Mouse (Mus musculus) midbrain, embryonic 16.5 days (tissue): Measurements from ENCODE around the gene Egln1. TPM values are rescaled to one million over a fixed set of nuclear protein-coding genes. Genes with fewer than 3 reads are reported as not detected.

Source experiments
- ATAC-seq: fragments of 200-750 bp; cut with Nextera tagmentation; 2 replicates; pipeline ENCODE4 v1.8.0; 2017; ENCODE audit warnings: moderate TSS enrichment
- H3K27ac ChIP-seq: fragments of 300-500 bp; sonication (generic); 2 replicates; pipeline ENCODE4 v1.5.1; 2014; ENCODE audit warnings: mild to moderate bottlenecking, low read length, mixed read lengths
- H3K27me3 ChIP-seq: fragments of 300-500 bp; sonication (generic); 2 replicates; pipeline ENCODE4 v1.6.1; 2014; ENCODE audit warnings: low read depth, low read length, mixed read lengths; ENCODE audit not compliant: control insufficient read depth, insufficient read depth
- H3K36me3 ChIP-seq: fragments of 300-500 bp; sonication (generic); 2 replicates; pipeline ENCODE4 v1.6.1; 2014; ENCODE audit warnings: mild to moderate bottlenecking, low read length, moderate library complexity, mixed read lengths; ENCODE audit not compliant: control insufficient read depth, insufficient read depth
- H3K4me1 ChIP-seq: fragments of 300-500 bp; sonication (generic); 2 replicates; pipeline ENCODE4 v1.6.1; 2014; ENCODE audit warnings: mild to moderate bottlenecking, low read length, mixed read lengths; ENCODE audit not compliant: control insufficient read depth, insufficient read depth
- H3K4me2 ChIP-seq: fragments of 300-500 bp; sonication (generic); 2 replicates; pipeline ENCODE4 v1.6.1; 2014; ENCODE audit warnings: mild to moderate bottlenecking, low read length, mixed read lengths
- H3K4me3 ChIP-seq: fragments of 300-500 bp; sonication (generic); 2 replicates; pipeline ENCODE4 v1.5.1; 2014; ENCODE audit warnings: low read depth, mild to moderate bottlenecking, low read length, moderate library complexity, mixed read lengths
- H3K9ac ChIP-seq: fragments of 300-500 bp; sonication (generic); 2 replicates; pipeline ENCODE4 v1.6.1; 2014; ENCODE audit warnings: low read depth, low read length, mixed read lengths
- H3K9me3 ChIP-seq: fragments of 300-500 bp; sonication (generic); replicated peaks from 2 replicates; pipeline ENCODE4 v1.6.1; 2014; ENCODE audit warnings: mild to moderate bottlenecking, low read length, mixed read lengths; ENCODE audit not compliant: control insufficient read depth, poor library complexity, severe bottlenecking
- WGBS: fragments of 180-500 bp; shearing (Covaris S2); extraction: QIAGEN DNeasy Blood & Tissue Kit; methylation state at CpG from one replicate; pipeline ENCODE4 v1.1.7; 2014; 5-methylcytosine and 5-hydroxymethylcytosine counted together
- polyA plus RNA-seq: library from polyadenylated mRNA; unstranded; fragments of >200 nt; fragmentation: Nextera tagmentation; extraction: Ambion mirVana; gene quantifications from 2 replicates; pipeline ENCODE4 v1.2.1, GENCODE M21; 2015

Gene Egln1
- polyA plus RNA-seq, 1 experiment from 2014 or later = 15.6 TPM

DNA sequence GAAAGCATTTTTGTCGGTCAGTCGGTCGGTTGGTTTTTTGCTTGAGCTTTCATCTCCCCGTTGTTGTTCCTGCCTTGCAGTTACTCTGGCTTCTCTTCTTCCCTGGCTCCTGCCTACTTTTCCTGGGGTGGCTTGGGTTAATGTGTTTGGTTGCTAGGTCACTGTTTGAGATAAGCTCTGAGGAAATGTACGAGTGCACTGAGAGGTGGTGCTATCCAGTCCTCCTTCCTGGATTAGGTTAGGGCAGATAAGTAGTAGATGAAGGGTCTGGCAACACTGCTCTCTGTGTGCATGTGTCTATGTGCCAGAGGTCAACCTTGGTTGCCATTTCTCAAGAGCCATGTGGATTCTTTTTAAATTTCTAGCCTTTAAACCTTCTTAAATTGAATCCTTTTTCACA, 76.4 kb downstream of the Egln1 start:
- H3K36me3 ChIP-seq = peaks cover 32% of the 10 kb centered on the region
- no peak overlapping the region for H3K4me3 ChIP-seq
- no peaks in the 10 kb centered on the region for H3K9me3 ChIP-seq
- H3K9ac ChIP-seq = no peak overlapping the region
- no peak for ATAC-seq
- no peaks in the 10 kb centered on the region for H3K4me1 ChIP-seq
- 98% methylated on average over 5 of the region's 5 CpGs for WGBS
- H3K27me3 ChIP-seq = no peaks in the 10 kb centered on the region
- no peak overlapping the region for H3K4me2 ChIP-seq
- no peak overlapping the region for H3K27ac ChIP-seq

DNA sequence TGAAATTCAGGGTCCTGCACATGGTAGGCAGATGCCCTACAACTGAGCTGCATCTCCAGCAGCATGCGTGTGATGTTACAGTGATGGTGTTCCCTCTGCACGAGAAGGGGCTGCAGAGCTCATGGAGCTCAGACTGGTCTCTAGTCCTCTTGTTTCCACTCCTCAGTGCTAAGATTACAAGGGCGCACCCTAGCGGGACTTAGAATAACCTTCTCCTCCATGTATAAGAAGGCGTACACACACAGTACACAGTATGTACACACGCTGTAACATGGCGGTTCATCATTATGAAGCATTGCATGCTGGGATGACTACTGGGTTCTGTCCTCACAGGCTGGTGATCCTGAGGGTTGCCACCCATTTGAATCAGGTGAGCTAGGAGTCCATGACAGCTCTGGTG, 77.0 kb downstream of the Egln1 start:
- Histone ChIP-seq H3K9me3 (no peaks in the 10 kb centered on the region), H3K4me1 (no peaks in the 10 kb centered on the region), H3K27me3 (no peaks in the 10 kb centered on the region), H3K9ac (no peak overlapping the region), H3K4me2 (no peak overlapping the region), H3K36me3 (peaks cover 32% of the 10 kb centered on the region), H3K4me3 (no peak overlapping the region), H3K27ac (no peak overlapping the region)
- no peak for ATAC-seq
- WGBS = 92% methylated on average over 7 of the region's 7 CpGs

DNA sequence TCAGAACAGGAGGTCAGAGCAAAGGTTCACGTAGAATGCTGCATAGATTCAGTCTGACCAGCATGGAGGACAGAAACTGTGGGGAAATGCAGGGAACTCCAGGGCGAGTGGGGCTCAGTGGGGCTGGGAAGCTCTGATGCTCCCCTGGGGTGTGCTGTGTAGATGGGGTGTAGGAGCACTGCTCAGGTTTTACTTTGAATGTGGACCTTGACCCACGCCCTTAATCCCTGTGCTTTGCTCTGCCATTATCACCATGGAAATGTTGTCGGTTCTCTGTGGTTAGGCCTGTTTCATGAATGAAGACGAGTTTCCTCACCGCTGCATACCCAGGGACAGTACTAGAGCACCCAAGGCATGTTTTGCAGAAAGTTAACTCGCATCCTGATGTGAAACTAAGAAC, 77.7 kb downstream of the Egln1 start:
- no peak overlapping the region for H3K9ac ChIP-seq
- no peaks in the 10 kb centered on the region for H3K4me1 ChIP-seq
- whole genome bisulfite sequencing = 96% methylated on average over 7 of the region's 7 CpGs
- H3K9me3 ChIP-seq = no peaks in the 10 kb centered on the region
- ATAC-seq = no peak
- H3K36me3 ChIP-seq = peaks cover 28% of the 10 kb centered on the region
- no peak overlapping the region for H3K27ac ChIP-seq
- H3K4me3 ChIP-seq = no peak overlapping the region
- H3K27me3 ChIP-seq = no peaks in the 10 kb centered on the region
- no peak overlapping the region for H3K4me2 ChIP-seq

GRCm38 (mm10) chr8:124869708-124870107, 79.4 kb downstream of the Egln1 start:
- H3K27me3 ChIP-seq = no peaks in the 10 kb centered on the region
- WGBS = 91% methylated on average over 6 of the region's 6 CpGs
- ATAC-seq = no peak

GRCm38 (mm10) chr8:124867126-124867525, 82.0 kb downstream of the Egln1 start:
- WGBS = 96% methylated on average over 2 of the region's 2 CpGs
- ATAC-seq = no peak
- no peak overlapping the region for H3K4me2 ChIP-seq
- H3K36me3 ChIP-seq = no peaks in the 10 kb centered on the region
- H3K9ac ChIP-seq = no peak overlapping the region
- H3K9me3 ChIP-seq = no peaks in the 10 kb centered on the region
- no peak overlapping the region for H3K27ac ChIP-seq
- no peaks in the 10 kb centered on the region for H3K27me3 ChIP-seq
- H3K4me1 ChIP-seq = peaks cover 6% of the 10 kb centered on the region
- H3K4me3 ChIP-seq = no peak overlapping the region

More at GRCm38 (mm10) chr8:124869708-124870107, 79.4 kb downstream of the Egln1 start:
- Histone ChIP-seq H3K9ac (no peak overlapping the region), H3K27ac (no peak overlapping the region), H3K4me2 (no peak overlapping the region), H3K9me3 (no peaks in the 10 kb centered on the region), H3K36me3 (peaks cover 19% of the 10 kb centered on the region), H3K4me1 (no peaks in the 10 kb centered on the region), H3K4me3 (no peak overlapping the region)

- Histone ChIP-seq H3K36me3 (no peaks in the 10 kb centered on the region), H3K27me3 (no peaks in the 10 kb centered on the region), H3K9me3 (no peaks in the 10 kb centered on the region), H3K9ac (no peak overlapping the region), H3K4me1 (peaks cover 11% of the 10 kb centered on the region), H3K4me2 (no peak overlapping the region), H3K4me3 (no peak overlapping the region), H3K27ac (no peak overlapping the region)
- ATAC-seq = no peak
- 93% methylated on average over 3 of the region's 3 CpGs for WGBS
These were observed 82.5 kb downstream of the Egln1 start for GRCm38 (mm10) chr8:124866669-124867068.

- 19% methylated on average over 8 of the region's 8 CpGs for WGBS
- Histone ChIP-seq H3K4me2 (peak overlapping the region; percentile 68), H3K4me3 (peak overlapping the region; percentile 86), H3K36me3 (no peaks in the 10 kb centered on the region; the same call in none of the 2 replicates), H3K9me3 (no peaks in the 10 kb centered on the region), H3K9ac (peak overlapping the region; percentile 96), H3K27ac (no peak overlapping the region), H3K27me3 (no peaks in the 10 kb centered on the region), H3K4me1 (peaks cover 11% of the 10 kb centered on the region)
- no peak for ATAC-seq
These were observed 85.4 kb downstream of the Egln1 start for GRCm38 (mm10) chr8:124863729-124864128.

- WGBS = under 1% methylated on average over 31 of the region's 33 CpGs
- peak overlapping the region; percentile 86 for H3K4me3 ChIP-seq
These were observed 85.9 kb downstream of the Egln1 start for GRCm38 (mm10) chr8:124863163-124863677.

DNA sequence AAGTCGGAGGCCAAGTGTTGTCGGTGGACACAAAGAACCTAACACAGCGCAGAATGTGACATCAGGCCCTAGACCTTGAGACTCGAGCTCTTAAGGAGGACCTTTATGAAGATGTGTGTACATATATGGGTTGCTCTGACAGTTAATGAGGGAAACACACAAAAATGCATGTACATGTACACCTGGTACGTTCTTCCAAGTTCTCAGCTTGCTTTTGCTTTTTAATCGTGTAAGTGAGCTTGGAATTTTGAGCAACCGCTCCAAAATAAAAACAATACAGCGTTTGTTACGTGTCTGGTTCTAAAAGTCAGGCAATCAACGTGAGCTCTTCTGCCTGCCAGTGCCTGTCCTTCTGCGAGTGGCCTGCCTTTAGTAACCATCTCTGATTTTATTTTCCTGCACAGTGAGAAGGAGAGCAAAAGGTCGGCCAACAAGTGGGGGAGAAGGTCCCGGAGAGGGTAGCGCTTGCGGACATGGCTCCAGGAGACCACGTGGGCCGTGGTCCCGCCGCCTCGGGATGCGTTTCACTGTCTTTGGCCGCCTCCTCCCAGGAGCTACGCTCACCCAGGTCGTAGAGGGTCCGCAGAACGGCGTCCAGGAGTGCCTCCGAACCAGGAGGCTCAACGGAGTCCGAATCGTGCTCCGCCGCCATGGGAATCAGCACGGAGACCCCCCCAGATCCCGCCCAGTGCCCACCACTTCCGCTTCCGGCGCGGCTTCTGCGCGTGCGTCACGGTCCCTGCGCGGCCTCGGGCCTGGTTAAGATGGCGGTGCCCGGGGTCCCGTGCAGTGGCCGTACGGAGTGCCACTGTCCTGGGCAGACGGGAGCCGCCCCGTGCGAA, 86.6 kb downstream of the Egln1 start, which contains the start of the genes Gnpat and 2810004N23Rik:
Gene Gnpat, plus strand, starts transcription at position 713 of the 842 bp plus-strand sequence.
Gene 2810004N23Rik, minus strand, starts transcription at position 800 of the 842 bp plus-strand sequence.
- H3K9me3 ChIP-seq = no peaks in the 10 kb centered on the region
- 2% methylated on average over 55 of the region's 55 CpGs for WGBS

More at GRCm38 (mm10) chr8:124863163-124863677, 85.9 kb downstream of the Egln1 start:
- Histone ChIP-seq H3K36me3 (peaks cover 3% of the 10 kb centered on the region), H3K9me3 (no peaks in the 10 kb centered on the region), H3K27me3 (no peaks in the 10 kb centered on the region), H3K4me1 (peaks cover 11% of the 10 kb centered on the region), H3K27ac (peak overlapping the region; percentile 91), H3K9ac (peak overlapping the region; percentile 96), H3K4me2 (peak overlapping the region; percentile 68)
- peak; percentile 89 for ATAC-seq

More for the DNA sequence above, 86.6 kb downstream of the Egln1 start, which contains the start of the genes Gnpat and 2810004N23Rik:
- Histone ChIP-seq H3K4me2 (peak within 1 kb of the TSS; percentile 68), H3K4me3 (peak within 1 kb of the TSS; percentile 86), H3K36me3 (peaks cover 5% of the 10 kb centered on the region), H3K9ac (peak within 1 kb of the TSS; percentile 96), H3K27ac (peak within 1 kb of the TSS; percentile 91), H3K4me1 (peaks cover 11% of the 10 kb centered on the region), H3K27me3 (no peaks in the 10 kb centered on the region)
- peak; percentile 98 for ATAC-seq
